Mouse (Mus musculus) heart, embryonic 13.5 days (tissue): ENCODE measurements around the gene Epop. TPM values are rescaled to one million over a fixed set of nuclear protein-coding genes. Genes with fewer than 3 reads are reported as not detected.

Experiments used
- ATAC-seq: fragments of 200-750 bp; cut with Nextera tagmentation; 2 replicates; pipeline ENCODE4 v1.8.0; 2017; ENCODE audit warnings: moderate TSS enrichment; ENCODE audit not compliant: insufficient number of reproducible peaks, low FRiP score, low TSS enrichment; ENCODE audit errors: extremely low read depth
- H3K27ac ChIP-seq: fragments of 300-500 bp; sonication (generic); replicated peaks from 2 replicates; pipeline ENCODE4 v1.5.1; 2015; ENCODE audit warnings: moderate library complexity, mild to moderate bottlenecking, inconsistent platforms
- H3K27me3 ChIP-seq: fragments of 300-500 bp; sonication (generic); replicated peaks from 2 replicates; pipeline ENCODE4 v1.6.1; 2015; ENCODE audit warnings: mild to moderate bottlenecking, inconsistent platforms
- H3K36me3 ChIP-seq: fragments of 300-500 bp; sonication (generic); 2 replicates; pipeline ENCODE4 v1.6.1; 2015; ENCODE audit warnings: mild to moderate bottlenecking, inconsistent platforms
- H3K4me1 ChIP-seq: fragments of 300-500 bp; sonication (generic); 2 replicates; pipeline ENCODE4 v1.6.1; 2015; ENCODE audit warnings: inconsistent platforms
- H3K4me2 ChIP-seq: fragments of 300-500 bp; sonication (generic); 2 replicates; pipeline ENCODE4 v1.6.1; 2015; ENCODE audit warnings: inconsistent platforms, mild to moderate bottlenecking, moderate library complexity
- H3K4me3 ChIP-seq: fragments of 300-500 bp; sonication (generic); 2 replicates; pipeline ENCODE4 v1.5.1; 2015; ENCODE audit warnings: moderate library complexity, mild to moderate bottlenecking, inconsistent platforms
- H3K9ac ChIP-seq: fragments of 300-500 bp; sonication (generic); 2 replicates; pipeline ENCODE4 v1.6.1; 2015; ENCODE audit warnings: inconsistent platforms, mild to moderate bottlenecking, moderate library complexity
- H3K9me3 ChIP-seq: fragments of 300-500 bp; sonication (generic); 2 replicates; pipeline ENCODE4 v1.6.1; 2016; ENCODE audit warnings: inconsistent platforms
- WGBS: fragments of 180-500 bp; shearing (Covaris S2); methylation state at CpG from one replicate; pipeline ENCODE4 v1.1.7; 2015; ENCODE audit warnings: mixed read lengths; 5-methylcytosine and 5-hydroxymethylcytosine counted together
- polyA plus RNA-seq: library from polyadenylated mRNA; unstranded; fragments of >200 nt; fragmentation: Nextera tagmentation; extraction: Ambion mirVana; gene quantifications from 2 replicates; pipeline ENCODE4 v1.2.1, GENCODE M21; 2015

Gene Epop
- polyA plus RNA-seq, 1 experiment from 2014 or later: 1.1 TPM

- H3K4me3 ChIP-seq: no peak overlapping the region
- H3K27me3 ChIP-seq: peaks cover 96% of the 10 kb centered on the region
- peaks cover 34% of the 10 kb centered on the region for H3K4me1 ChIP-seq
- no peak overlapping the region for H3K27ac ChIP-seq
- no peaks in the 10 kb centered on the region for H3K36me3 ChIP-seq
- no peak for ATAC-seq
- 18% methylated on average over 10 of the region's 10 CpGs for WGBS
- no peaks in the 10 kb centered on the region for H3K9me3 ChIP-seq
- no peak overlapping the region for H3K4me2 ChIP-seq
- no peak overlapping the region for H3K9ac ChIP-seq
Measured at GRCm38 (mm10) chr11:97626850-97627249, 2.7 kb downstream of the Epop start.

DNA sequence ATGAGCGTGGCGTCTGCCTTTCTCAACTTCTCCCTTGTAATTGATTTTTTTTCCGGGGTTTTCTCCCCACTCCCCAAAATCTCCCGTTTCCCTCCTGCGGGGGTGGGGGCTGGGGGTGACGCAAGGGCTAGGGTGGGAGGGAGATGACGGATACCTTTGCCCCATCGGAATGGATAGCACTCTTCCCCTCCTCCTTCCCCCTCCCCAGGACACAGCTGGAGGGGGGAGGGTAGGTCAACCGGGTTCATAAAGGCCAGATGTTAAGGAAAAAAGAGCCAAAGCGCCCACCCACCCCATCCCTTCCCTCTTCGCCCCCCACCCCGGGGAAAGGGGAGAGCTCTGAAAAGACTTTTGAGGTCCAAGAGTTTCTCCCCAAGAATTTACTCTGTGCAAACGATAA, 3.1 kb downstream of the Epop start:
- Histone ChIP-seq H3K4me1 (peaks cover 32% of the 10 kb centered on the region), H3K9ac (no peak overlapping the region), H3K4me3 (no peak overlapping the region), H3K27ac (no peak overlapping the region), H3K36me3 (no peaks in the 10 kb centered on the region), H3K4me2 (no peak overlapping the region), H3K27me3 (peaks cover 92% of the 10 kb centered on the region), H3K9me3 (no peaks in the 10 kb centered on the region)
- no peak for ATAC-seq
- WGBS: 8% methylated on average over 13 of the region's 13 CpGs

DNA sequence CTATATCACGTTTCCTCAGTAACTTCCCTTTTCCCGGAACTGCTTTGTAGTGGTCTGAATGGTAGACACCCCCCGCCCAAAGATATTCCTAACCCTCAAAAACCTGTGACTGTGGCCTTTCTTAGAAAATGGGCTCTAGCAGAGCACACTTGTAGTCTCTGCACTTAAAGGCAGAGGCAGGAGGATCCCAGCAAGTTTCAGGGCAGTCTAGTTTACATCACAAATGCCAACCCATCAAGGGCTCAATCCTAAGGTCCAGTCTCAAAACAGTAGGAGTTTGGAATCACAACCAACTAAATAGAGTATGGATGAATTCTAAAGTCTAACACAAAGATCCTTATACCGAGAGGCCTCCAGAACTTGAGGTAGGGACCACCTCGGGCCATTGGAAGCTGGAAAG, 4.0 kb downstream of the Epop start:
- H3K27ac ChIP-seq: no peak overlapping the region
- H3K9ac ChIP-seq: no peak overlapping the region
- H3K9me3 ChIP-seq: no peaks in the 10 kb centered on the region
- H3K4me3 ChIP-seq: no peak overlapping the region
- peaks cover 83% of the 10 kb centered on the region for H3K27me3 ChIP-seq
- WGBS: 59% methylated on average over 5 of the region's 5 CpGs
- no peak for ATAC-seq
- H3K4me1 ChIP-seq: peaks cover 32% of the 10 kb centered on the region
- H3K36me3 ChIP-seq: no peaks in the 10 kb centered on the region
- no peak overlapping the region for H3K4me2 ChIP-seq

GRCm38 (mm10) chr11:97623166-97623565, 6.3 kb downstream of the Epop start:
- Histone ChIP-seq H3K4me3 (no peak overlapping the region), H3K4me1 (peaks cover 15% of the 10 kb centered on the region), H3K27ac (no peak overlapping the region), H3K9me3 (no peaks in the 10 kb centered on the region), H3K27me3 (peaks cover 78% of the 10 kb centered on the region), H3K4me2 (no peak overlapping the region), H3K36me3 (no peaks in the 10 kb centered on the region), H3K9ac (no peak overlapping the region)
- no peak for ATAC-seq
- 48% methylated on average over 9 of the region's 9 CpGs for WGBS

DNA sequence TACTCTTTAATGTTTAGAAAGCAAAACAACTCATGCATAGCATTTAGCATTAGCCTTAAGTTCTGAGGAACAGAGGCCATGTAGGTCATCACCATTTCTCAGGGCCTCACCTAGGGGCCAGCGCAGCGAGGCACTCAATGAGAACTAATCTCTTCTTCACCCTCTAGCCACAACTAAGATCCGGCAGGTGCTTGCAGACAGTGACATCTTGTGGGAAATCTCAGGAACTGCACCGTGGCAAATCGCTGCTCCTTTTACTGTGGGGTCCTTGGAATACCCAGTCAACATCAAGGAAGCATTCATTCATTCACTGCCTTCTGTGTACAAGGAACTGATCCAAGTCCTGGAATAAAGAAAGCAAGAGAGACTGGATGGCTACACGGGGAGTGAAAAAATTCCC, 7.1 kb downstream of the Epop start:
- peaks cover 8% of the 10 kb centered on the region for H3K4me1 ChIP-seq

GRCm38 (mm10) chr11:97619391-97619795, 10.1 kb downstream of the Epop start:
- no peak overlapping the region for H3K4me2 ChIP-seq
- H3K9me3 ChIP-seq: no peaks in the 10 kb centered on the region
- H3K27me3 ChIP-seq: peaks cover 68% of the 10 kb centered on the region
- no peaks in the 10 kb centered on the region for H3K4me1 ChIP-seq
- no peak overlapping the region for H3K9ac ChIP-seq
- no peak overlapping the region for H3K27ac ChIP-seq
- no peak for ATAC-seq
- 60% methylated on average over 5 of the region's 5 CpGs for WGBS
- no peaks in the 10 kb centered on the region for H3K36me3 ChIP-seq
- H3K4me3 ChIP-seq: no peak overlapping the region

More for the DNA sequence above, 7.1 kb downstream of the Epop start:
- Histone ChIP-seq H3K27me3 (peaks cover 78% of the 10 kb centered on the region), H3K27ac (no peak overlapping the region), H3K4me3 (no peak overlapping the region), H3K4me2 (no peak overlapping the region), H3K9ac (no peak overlapping the region), H3K36me3 (no peaks in the 10 kb centered on the region), H3K9me3 (no peaks in the 10 kb centered on the region)
- 0 out of 2 replicates have a peak, but pooled peaks have one; percentile 25 for ATAC-seq
- whole genome bisulfite sequencing: 1% methylated on average over 6 of the region's 6 CpGs

DNA sequence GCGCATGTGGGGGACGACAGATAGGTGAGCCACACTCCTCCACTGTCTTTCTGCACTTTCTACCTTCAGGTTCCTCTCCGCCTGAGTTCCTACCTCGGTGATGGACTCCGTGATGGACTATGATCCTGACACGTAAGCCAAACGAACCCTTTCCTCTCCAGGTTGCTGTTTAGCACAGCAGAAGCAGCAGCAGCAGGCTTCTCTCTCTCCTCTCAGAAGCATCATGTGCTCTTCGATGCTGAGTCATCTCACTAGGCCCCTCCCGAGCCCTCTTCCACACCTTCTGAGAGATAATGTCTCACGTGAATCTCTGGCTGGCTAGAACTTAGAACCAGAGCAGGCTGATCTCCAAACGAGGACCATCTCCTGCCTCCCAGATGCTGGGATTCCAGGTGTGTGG, 11.1 kb downstream of the Epop start:
- H3K36me3 ChIP-seq: no peaks in the 10 kb centered on the region
- peaks cover 57% of the 10 kb centered on the region for H3K27me3 ChIP-seq
- no peak overlapping the region for H3K4me2 ChIP-seq
- H3K9ac ChIP-seq: no peak overlapping the region
- 51% methylated on average over 11 of the region's 11 CpGs for WGBS
- H3K27ac ChIP-seq: no peak overlapping the region
- H3K9me3 ChIP-seq: no peaks in the 10 kb centered on the region
- H3K4me3 ChIP-seq: no peak overlapping the region
- no peak for ATAC-seq
- no peaks in the 10 kb centered on the region for H3K4me1 ChIP-seq

- Histone ChIP-seq H3K4me3 (no peak overlapping the region), H3K4me1 (no peaks in the 10 kb centered on the region), H3K36me3 (no peaks in the 10 kb centered on the region), H3K27ac (no peak overlapping the region), H3K27me3 (peaks cover 59% of the 10 kb centered on the region), H3K9me3 (no peaks in the 10 kb centered on the region), H3K4me2 (no peak overlapping the region), H3K9ac (no peak overlapping the region)
- no peak for ATAC-seq
- WGBS: 65% methylated on average over 4 of the region's 4 CpGs
Measured at GRCm38 (mm10) chr11:97615276-97615675, 14.2 kb downstream of the Epop start.

DNA sequence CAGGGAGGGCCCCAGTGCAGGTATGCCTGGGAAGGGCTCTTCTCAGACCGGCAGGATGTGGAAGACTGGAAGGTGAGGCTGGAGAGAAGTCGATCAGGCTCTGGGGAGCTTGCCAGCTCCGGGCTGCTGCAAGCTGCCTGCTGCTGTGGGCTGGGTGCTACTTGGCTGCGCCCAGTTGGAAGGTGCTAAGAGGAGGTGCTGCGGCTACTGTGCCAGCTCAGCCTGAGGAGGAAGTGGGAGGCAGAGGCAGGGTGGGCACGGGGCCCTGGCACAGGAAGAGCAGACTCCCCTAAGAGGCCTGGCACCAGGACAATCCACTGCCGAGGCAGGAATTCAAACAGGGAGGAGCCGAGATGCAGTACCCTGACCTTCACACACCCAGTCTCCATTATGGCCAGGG, 18.4 kb downstream of the Epop start:
- H3K27ac ChIP-seq: no peak overlapping the region
- no peak overlapping the region for H3K4me2 ChIP-seq
- 60% methylated on average over 8 of the region's 8 CpGs for WGBS
- no peak overlapping the region for H3K4me3 ChIP-seq
- H3K36me3 ChIP-seq: no peaks in the 10 kb centered on the region
- no peaks in the 10 kb centered on the region for H3K9me3 ChIP-seq
- H3K4me1 ChIP-seq: no peaks in the 10 kb centered on the region
- H3K27me3 ChIP-seq: peaks cover 40% of the 10 kb centered on the region
- ATAC-seq: no peak
- no peak overlapping the region for H3K9ac ChIP-seq

GRCm38 (mm10) chr11:97609743-97610142, 19.8 kb downstream of the Epop start:
- Histone ChIP-seq H3K9me3 (no peaks in the 10 kb centered on the region), H3K9ac (no peak overlapping the region), H3K27ac (no peak overlapping the region), H3K27me3 (peaks cover 44% of the 10 kb centered on the region), H3K4me1 (no peaks in the 10 kb centered on the region), H3K4me2 (no peak overlapping the region), H3K4me3 (no peak overlapping the region), H3K36me3 (no peaks in the 10 kb centered on the region)
- no peak for ATAC-seq
- 81% methylated on average over 13 of the region's 13 CpGs for WGBS

GRCm38 (mm10) chr11:97608933-97609332, 20.6 kb downstream of the Epop start:
- H3K4me3 ChIP-seq: no peak overlapping the region
- H3K27ac ChIP-seq: no peak overlapping the region
- H3K4me2 ChIP-seq: no peak overlapping the region
- WGBS: 56% methylated on average over 4 of the region's 4 CpGs
- H3K9ac ChIP-seq: no peak overlapping the region
- no peaks in the 10 kb centered on the region for H3K4me1 ChIP-seq
- H3K9me3 ChIP-seq: no peaks in the 10 kb centered on the region
- peaks cover 46% of the 10 kb centered on the region for H3K27me3 ChIP-seq
- H3K36me3 ChIP-seq: no peaks in the 10 kb centered on the region
- no peak for ATAC-seq

- WGBS: 88% methylated on average over 8 of the region's 8 CpGs
- no peaks in the 10 kb centered on the region for H3K9me3 ChIP-seq
- no peak for ATAC-seq
Measured at GRCm38 (mm10) chr11:97607056-97607725, 22.3 kb downstream of the Epop start.

More at GRCm38 (mm10) chr11:97607056-97607725, 22.3 kb downstream of the Epop start:
- Histone ChIP-seq H3K9ac (no peak overlapping the region), H3K36me3 (no peaks in the 10 kb centered on the region), H3K27me3 (peaks cover 42% of the 10 kb centered on the region), H3K4me3 (no peak overlapping the region), H3K27ac (no peak overlapping the region), H3K4me2 (no peak overlapping the region), H3K4me1 (no peaks in the 10 kb centered on the region)
